Comparison of ENCODE assay signal across 24 mouse cellular contexts in genomic region chr10:58657731-58658130, GRCm38 (mm10). TPM values are rescaled to one million over a fixed set of nuclear protein-coding genes. Genes with fewer than 3 reads are reported as not detected.
DNase-seq lines count a peak whose midpoint lies in the region; ATAC-seq and TF ChIP-seq lines count a peak whose summit lies in the region.
"Had no signal": no experiment of that assay in that cellular context is flagged by ENCODE, and none has a peak within 500 bp of the region (broad histone marks: within the 10 kb centered on the region; RNA-seq: fewer than 3 reads in every experiment).

No protein-coding gene starts in this region.

- no peak overlapping the region for H3K4me3 ChIP-seq in kidney, embryonic 14.5 days (ENCODE audit: low read length)
- H3K4me3 ChIP-seq in lung, embryonic 14.5 days (ENCODE audit: low read depth, low read length), result no peak overlapping the region
- H3K4me3 ChIP-seq: embryonic facial prominence, embryonic 13.5 days; forebrain, embryonic 13.5 days; gastrocnemius, adult 2 months; heart, embryonic 12.5 days; hindbrain, embryonic 12.5 days had no signal

- peaks cover 3% of the 10 kb centered on the region; the same call in 1 of the 2 replicates for H3K4me1 ChIP-seq in kidney, embryonic 14.5 days (ENCODE audit: control insufficient read depth, insufficient read depth, low read length)
- no peaks in the 10 kb centered on the region for H3K4me1 ChIP-seq in lung, embryonic 14.5 days (ENCODE audit: insufficient read depth)

- no peak for ATAC-seq in kidney, embryonic 14.5 days (ENCODE audit: low FRiP score, low TSS enrichment)
- ATAC-seq in lung, embryonic 14.5 days (ENCODE audit: insufficient read depth), result no peak
- ATAC-seq: forebrain, embryonic 13.5 days; forebrain, postnatal 0 days; hindbrain, embryonic 16.5 days; inflammation-experienced regulatory T-cells, adult 6 months had no signal

- H3K9ac ChIP-seq in kidney, embryonic 14.5 days (ENCODE audit: low read depth, low read length), result no peak overlapping the region
- no peak overlapping the region for H3K9ac ChIP-seq in lung, embryonic 14.5 days
- H3K9ac ChIP-seq: embryonic facial prominence, embryonic 13.5 days; forebrain, embryonic 13.5 days; forebrain, postnatal 0 days; heart, embryonic 12.5 days; hindbrain, embryonic 12.5 days had no signal

- no peaks in the 10 kb centered on the region for H3K36me3 ChIP-seq in kidney, embryonic 14.5 days (ENCODE audit: control insufficient read depth, insufficient read depth, low read length)
- H3K36me3 ChIP-seq in lung, embryonic 14.5 days (ENCODE audit: insufficient read depth), result no peaks in the 10 kb centered on the region
- H3K36me3 ChIP-seq: embryonic facial prominence, embryonic 13.5 days; heart, embryonic 12.5 days; hindbrain, embryonic 12.5 days had no signal

- H3K27me3 ChIP-seq in kidney, embryonic 14.5 days (ENCODE audit: control insufficient read depth, insufficient read depth, low read length), result no peaks in the 10 kb centered on the region
- H3K27me3 ChIP-seq in lung, embryonic 14.5 days (ENCODE audit: insufficient read depth, low read length), result no peaks in the 10 kb centered on the region
- H3K27me3 ChIP-seq: embryonic facial prominence, embryonic 13.5 days; heart, embryonic 12.5 days; hindbrain, embryonic 12.5 days had no signal

- no peak overlapping the region for H3K27ac ChIP-seq in kidney, embryonic 14.5 days (ENCODE audit: low read depth, low read length)
- H3K27ac ChIP-seq in lung, embryonic 14.5 days (ENCODE audit: low read depth), result no peak overlapping the region
- H3K27ac ChIP-seq: embryonic facial prominence, embryonic 13.5 days; forebrain, embryonic 13.5 days; gastrocnemius, adult 2 months; hindbrain, embryonic 12.5 days had no signal

- no peak for TF ChIP-seq CTCF in lung, embryonic 14.5 days (IDR thresholded peaks at IDR 0.05; ENCODE audit: low read depth)

- WGBS in kidney, embryonic 14.5 days, result 51% methylated on average over 2 of the region's 2 CpGs
- 22% methylated on average over 2 of the region's 2 CpGs for WGBS in lung, embryonic 14.5 days

- no peaks in the 10 kb centered on the region for H3K9me3 ChIP-seq in kidney, embryonic 14.5 days (ENCODE audit: control insufficient read depth, low read length)
- no peaks in the 10 kb centered on the region for H3K9me3 ChIP-seq in lung, embryonic 14.5 days (ENCODE audit: low read depth, low read length)
- H3K9me3 ChIP-seq: embryonic facial prominence, embryonic 13.5 days; forebrain, embryonic 13.5 days; heart, embryonic 12.5 days; hindbrain, embryonic 12.5 days had no signal

- DNase-seq in adrenal gland, postnatal 25 days, result peak; percentile 28
- DNase-seq in adrenal gland, adult (ENCODE audit: inconsistent age in 2 of 2, low spot score in 1 of 2), result no peak
- DNase-seq in kidney, adult 11 months, result peak; percentile 28
- DNase-seq in lung, embryonic 14.5 days, result peak; percentile 17
- no peak for DNase-seq in lung, adult 18-20 months
- DNase-seq in kidney, postnatal 36 days, result peak; percentile 49 to 76
- no peak for DNase-seq in yolk sac, embryonic 10.5 days (ENCODE audit: low spot score)
- DNase-seq: adrenal gland, adult 8-10 months; cerebellum, adult 18-20 months; cerebellum, postnatal 36 days; forebrain, postnatal 0 days; gastrocnemius, adult 2 months; gastrocnemius, postnatal 25 days; heart, postnatal 36 days had no signal

- H3K4me2 ChIP-seq in kidney, embryonic 14.5 days (replicated peaks; ENCODE audit: low read depth, low read length), result no peak overlapping the region
- H3K4me2 ChIP-seq in lung, embryonic 14.5 days, result no peak overlapping the region
- H3K4me2 ChIP-seq: embryonic facial prominence, embryonic 13.5 days; forebrain, embryonic 13.5 days; heart, embryonic 12.5 days; hindbrain, embryonic 12.5 days had no signal

RNA-seq across cellular contexts. Expression of gene Edar, which starts 17.7 kb away (rescaled TPM):
- total RNA-seq in adrenal gland, postnatal 25 days (2021), result 0.21 and 0.24 TPM in 2 replicates
- polyA plus RNA-seq in kidney, embryonic 14.5 days (2014; fragmentation: Nextera tagmentation; extraction: Ambion mirVana), result 0.27 and 0.35 TPM in 2 replicates
- polyA plus RNA-seq in lung, embryonic 14.5 days (2014; fragmentation: Nextera tagmentation; extraction: Ambion mirVana), result 0.36 and 0.51 TPM in 2 replicates
- total RNA-seq: granulocyte monocyte progenitor cell, adult 5-6 weeks; MEL had no signal
- polyA plus RNA-seq: C2C12; heart, embryonic 12.5 days; inflammation-experienced regulatory T-cells, adult 6 months had no signal

Comparison
In these comparisons a context has a peak if more than half of its experiments do, and no peak if none do; other contexts are left out.
1. DNase-seq: peak in adrenal gland, postnatal 25 days (single experiment), kidney, adult 11 months (single experiment), lung, embryonic 14.5 days (single experiment) and kidney, postnatal 36 days (2 of 2); none in adrenal gland, adult (0 of 2), lung, adult 18-20 months (0 of 2) and yolk sac, embryonic 10.5 days (single experiment).